Mouse (Mus musculus) CH12.LX (cell line): Measurements from ENCODE around the gene Psme4. TPM values are rescaled to one million over a fixed set of nuclear protein-coding genes. Genes with fewer than 3 reads are reported as not detected.

Experiments used
- DNase-seq: peaks from one replicate; pipeline ENCODE4 v3.0.0-alpha.2; 2013; ENCODE audit errors: extremely low read depth
- H3K27ac ChIP-seq: 2 replicates; pipeline ENCODE4 v1.5.1; 2012; ENCODE audit warnings: low read depth, mild to moderate bottlenecking, control low read depth, moderate library complexity; ENCODE audit not compliant: insufficient read depth
- H3K27me3 ChIP-seq: replicated peaks from 2 replicates; pipeline ENCODE3; 2012; ENCODE audit warnings: inconsistent platforms
- H3K36me3 ChIP-seq, 2 experiments: replicated peaks in 1 of 2; 2 replicates each; pipeline versions ENCODE3 to v1.6.1; 2012; ENCODE audit warnings: inconsistent platforms in 1 of 2, low read length in 1 of 2, mild to moderate bottlenecking in 1 of 2, mixed read lengths in 1 of 2, moderate library complexity in 1 of 2; ENCODE audit not compliant: control insufficient read depth in 1 of 2, insufficient read depth in 1 of 2
- H3K4me1 ChIP-seq, 2 experiments: 2 replicates each; pipeline ENCODE4 v1.6.1; 2012; ENCODE audit warnings: inconsistent platforms in 1 of 2, moderate library complexity in 1 of 2; ENCODE audit not compliant: insufficient read depth in 2 of 2, control insufficient read depth in 1 of 2
- H3K4me2 ChIP-seq: 2 replicates; pipeline ENCODE4 v1.6.1; 2012; ENCODE audit warnings: low read depth, mild to moderate bottlenecking, control low read depth; ENCODE audit not compliant: poor library complexity, insufficient read depth, severe bottlenecking
- H3K4me3 ChIP-seq, 3 experiments: fragments of 150-350 bp in 1 of 3; sonication (generic) in 1 of 3; replicated peaks in 1 of 3; 2 replicates each; pipeline versions ENCODE3 to v1.5.1; 2011 to 2012; ENCODE audit warnings: low read depth in 2 of 3, low read length in 2 of 3, mild to moderate bottlenecking in 2 of 3, moderate library complexity in 2 of 3, control low read depth in 1 of 3, improper control_type of control experiment in 1 of 3, inconsistent platforms in 1 of 3, mixed read lengths in 1 of 3; ENCODE audit not compliant: poor library complexity in 1 of 3
- H3K79me2 ChIP-seq: replicated peaks from 2 replicates; pipeline ENCODE4 v1.6.1; 2012; ENCODE audit warnings: mild to moderate bottlenecking, moderate library complexity; ENCODE audit not compliant: control insufficient read depth, poor library complexity, insufficient read depth, severe bottlenecking; ENCODE audit errors: extremely low read depth
- H3K9ac ChIP-seq: 2 replicates; pipeline ENCODE4 v1.6.1; 2012; ENCODE audit warnings: low read depth, mild to moderate bottlenecking, control low read depth, moderate library complexity; ENCODE audit not compliant: insufficient read depth
- H3K9me3 ChIP-seq: replicated peaks from 2 replicates; pipeline ENCODE3; 2012; ENCODE audit warnings: low read length, inconsistent platforms, mixed read lengths
- BHLHE40 ChIP-seq: IDR thresholded peaks from 2 replicates; pipeline ENCODE4 v1.6.1; 2011; ENCODE audit warnings: mild to moderate bottlenecking, low read depth, low read length, improper control_type of control experiment
- CHD2 ChIP-seq: IDR thresholded peaks from 2 replicates; pipeline ENCODE4 v1.6.1; 2011; ENCODE audit warnings: low read length, improper control_type of control experiment
- EP300 ChIP-seq: IDR thresholded peaks from 2 replicates; pipeline ENCODE4 v1.6.1; 2011; ENCODE audit warnings: low read length, improper control_type of control experiment
- ETS1 ChIP-seq: conservative IDR thresholded peaks from 2 replicates; pipeline ENCODE4 v1.6.1; 2012; ENCODE audit warnings: low read depth, mild to moderate bottlenecking, inconsistent platforms, low read length, improper control_type of control experiment, moderate library complexity
- IRF4 ChIP-seq: IDR thresholded peaks from 2 replicates; pipeline ENCODE4 v1.6.1; 2014; ENCODE audit warnings: low read depth, mild to moderate bottlenecking, inconsistent platforms, low read length, improper control_type of control experiment
- KAT2A ChIP-seq: IDR thresholded peaks from 2 replicates; pipeline ENCODE4 v1.6.1; 2012; ENCODE audit warnings: low read length, improper control_type of control experiment, inconsistent platforms; ENCODE audit not compliant: insufficient replicate concordance
- MAFK ChIP-seq: IDR thresholded peaks from 2 replicates; pipeline ENCODE4 v1.6.1; 2011; ENCODE audit warnings: low read length, improper control_type of control experiment; ENCODE audit not compliant: insufficient replicate concordance
- MAZ ChIP-seq: IDR thresholded peaks from 2 replicates; pipeline ENCODE4 v1.6.1; 2012; ENCODE audit warnings: low read depth, mild to moderate bottlenecking, inconsistent platforms, low read length, improper control_type of control experiment, moderate library complexity
- MEF2A ChIP-seq: IDR thresholded peaks from 2 replicates; pipeline ENCODE4 v1.6.1; 2014; ENCODE audit warnings: low read depth, mild to moderate bottlenecking, inconsistent platforms, low read length, improper control_type of control experiment, borderline replicate concordance
- PAX5 ChIP-seq: IDR thresholded peaks from 2 replicates; pipeline ENCODE4 v1.6.1; 2012; ENCODE audit warnings: low read length, inconsistent platforms, mixed read lengths
- POLR2AphosphoS2 ChIP-seq: IDR thresholded peaks from 2 replicates; pipeline ENCODE4 v1.6.1; 2011; ENCODE audit warnings: low read depth, low read length, improper control_type of control experiment
- RAD21 ChIP-seq: IDR thresholded peaks from 2 replicates; pipeline ENCODE4 v1.6.1; 2011; ENCODE audit warnings: low read depth, mild to moderate bottlenecking, low read length, improper control_type of control experiment, moderate library complexity
- SIN3A ChIP-seq: IDR thresholded peaks from 2 replicates; pipeline ENCODE4 v1.6.1; 2012; ENCODE audit warnings: low read length, improper control_type of control experiment, inconsistent platforms
- TBP ChIP-seq: conservative IDR thresholded peaks from 2 replicates; pipeline ENCODE4 v1.6.1; 2011; ENCODE audit warnings: low read depth, low read length, improper control_type of control experiment
- TCF12 ChIP-seq: IDR thresholded peaks from 2 replicates; pipeline ENCODE4 v1.6.1; 2014; ENCODE audit warnings: low read depth, mild to moderate bottlenecking, inconsistent platforms, low read length, improper control_type of control experiment
- UBTF ChIP-seq: IDR thresholded peaks from 2 replicates; pipeline ENCODE4 v1.6.1; 2012; ENCODE audit warnings: low read depth, mild to moderate bottlenecking, inconsistent platforms, low read length, improper control_type of control experiment, moderate library complexity
- USF1 ChIP-seq: IDR thresholded peaks from 2 replicates; pipeline ENCODE4 v1.6.1; 2014; ENCODE audit warnings: low read depth, mild to moderate bottlenecking, inconsistent platforms, low read length, improper control_type of control experiment
- ZC3H11A ChIP-seq: IDR thresholded peaks from 2 replicates; pipeline ENCODE4 v1.6.1; 2012; ENCODE audit warnings: low read depth, mild to moderate bottlenecking, inconsistent platforms, low read length, improper control_type of control experiment
- ZMIZ1 ChIP-seq: IDR thresholded peaks from 2 replicates; pipeline ENCODE4 v1.6.1; 2012; ENCODE audit warnings: low read depth, mild to moderate bottlenecking, inconsistent platforms, low read length, improper control_type of control experiment
- ZNF384 ChIP-seq: IDR thresholded peaks from 2 replicates; pipeline ENCODE4 v1.6.1; 2012; ENCODE audit warnings: low read depth, low read length, improper control_type of control experiment, inconsistent platforms
- dilution Hi-C: fragments of 300-500 bp; cut with MboI; formaldehyde crosslinking; loops from 2 replicates; pipeline ENCODE4 v1.14.3; 2020; ENCODE audit warnings: low sequenced_read_pairs; ENCODE audit not compliant: extremely low pct_unique_long_range_greater_than_20kb, extremely low pct_ligation_motif_present
- in situ Hi-C: fragments of 300-500 bp; cut with MboI; formaldehyde crosslinking; loops from 3 replicates; pipeline ENCODE4 v1.14.3; 2019; ENCODE audit warnings: low sequenced_read_pairs, low pct_ligation_motif_present, low pct_unique_long_range_greater_than_20kb, mixed read lengths
- polyA plus RNA-seq: library from polyadenylated mRNA; unstranded; fragments of >175 nt; gene quantifications from 2 replicates; pipeline ENCODE4 v1.2.1, GENCODE M21; 2012; ENCODE audit warnings: low read depth; ENCODE audit not compliant: insufficient read length
- total RNA-seq, 2 experiments: library from RNA; depleted of rRNA; stranded (reverse); fragments of 300-350 nt in 1 of 2; fragments of >200 nt in 1 of 2; gene quantifications; 2 replicates each; pipeline ENCODE4 v1.2.3; 2012 to 2014

The Psme4 gene
- total and polyA plus RNA-seq, 3 experiments, result 30.7 to 43.8 (median 43.1) TPM

GRCm38 (mm10) chr11:30723438-30723837, 48.1 kb upstream of the Psme4 start:
- DNase-seq, result no peak
- Histone ChIP-seq H3K27me3 (no peaks in the 10 kb centered on the region), H3K9me3 (no peaks in the 10 kb centered on the region), H3K4me3 (no peak overlapping the region), H3K36me3 (no peaks in the 10 kb centered on the region), H3K79me2 (no peaks in the 10 kb centered on the region), H3K4me1 (no peaks in the 10 kb centered on the region), H3K4me2 (no peak overlapping the region), H3K27ac (no peak overlapping the region), H3K9ac (no peak overlapping the region)
- dilution Hi-C loops, result no loop called here
- no peak for TF ChIP-seq USF1
- TF ChIP-seq BHLHE40, result no peak
- TF ChIP-seq EP300, result no peak
- no peak for TF ChIP-seq IRF4
- TF ChIP-seq UBTF, result no peak
- no peak for TF ChIP-seq RAD21
- no peak for TF ChIP-seq ETS1
- no peak for TF ChIP-seq ZMIZ1
- no peak for TF ChIP-seq TBP
- no peak for TF ChIP-seq TCF12
- TF ChIP-seq KAT2A, result no peak
- TF ChIP-seq MAZ, result no peak
- TF ChIP-seq CHD2, result no peak
- no peak for TF ChIP-seq SIN3A
- TF ChIP-seq ZNF384, result no peak
- TF ChIP-seq POLR2AphosphoS2, result no peak
- no peak for TF ChIP-seq MEF2A
- TF ChIP-seq ZC3H11A, result no peak
- no peak for TF ChIP-seq PAX5
- no peak for TF ChIP-seq MAFK
- in situ Hi-C loops, result no loop called here

- Histone ChIP-seq H3K36me3 (no peaks in the 10 kb centered on the region), H3K27me3 (no peaks in the 10 kb centered on the region), H3K4me3 (no peak overlapping the region), H3K27ac (no peak overlapping the region), H3K4me1 (no peaks in the 10 kb centered on the region), H3K4me2 (no peak overlapping the region), H3K9me3 (no peaks in the 10 kb centered on the region), H3K79me2 (no peaks in the 10 kb centered on the region), H3K9ac (no peak overlapping the region)
- no peak for TF ChIP-seq BHLHE40
- dilution Hi-C loops (no loop called here), in situ Hi-C loops (no loop called here)
- DNase-seq, result no peak
These were observed 40.8 kb upstream of the Psme4 start for GRCm38 (mm10) chr11:30730721-30731120.
